Mouse (Mus musculus) erythroblast, embryonic 14.5 days (primary cell): ENCODE data around the gene Edn1.

ENCODE experiments used
- GATA1 ChIP-seq: IDR thresholded peaks from 2 replicates; pipeline ENCODE4 v1.6.1; 2012; ENCODE audit warnings: low read length, inconsistent platforms, mixed read lengths
- TAL1 ChIP-seq: IDR thresholded peaks from 3 replicates; pipeline ENCODE4 v1.6.1; 2012; ENCODE audit warnings: low read length, inconsistent platforms, mixed read lengths

- no peak for TF ChIP-seq GATA1
- no peak for TF ChIP-seq TAL1
Observed at GRCm38 (mm10) chr13:42303180-42303929, 2.1 kb downstream of the Edn1 start.
